Mouse (Mus musculus): ENCODE measurements around the gene Rapgef6. TPM values are rescaled to one million over a fixed set of nuclear protein-coding genes. Genes with fewer than 3 reads are reported as not detected.

Rapgef6 gene
- total RNA-seq (2021): 10 to 100 TPM; 31.8 to 33.1 TPM

GRCm38 (mm10) chr11:54522529-54523430, at the start of gene Rapgef6:
Gene Rapgef6 (plus strand): TSS chr11:54522847.
- peak; percentile 98 to 99 for DNase-seq (ENCODE audit: low spot score in 2 of 2)
- intact Hi-C loops (cut with DNase I): loop anchor here (2.0 to 10.0 kb wide), 2 partner anchors 84 to 168 kb away; partner anchors contain the start of gene Fnip1

GRCm38 (mm10) chr11:54478414-54478813, 44.2 kb upstream of the Rapgef6 start:
- intact Hi-C loops (cut with DNase I): no loop called here
- no peak for DNase-seq (ENCODE audit: low spot score in 2 of 2)

GRCm38 (mm10) chr11:54486041-54486440, 36.6 kb upstream of the Rapgef6 start:
- DNase-seq (ENCODE audit: low spot score in 2 of 2): no peak
- intact Hi-C loops (cut with DNase I): no loop called here

- intact Hi-C loops (cut with DNase I): no loop called here
- DNase-seq (ENCODE audit: low spot score in 2 of 2): no peak
Measured at GRCm38 (mm10) chr11:54491946-54492558, 30.6 kb upstream of the Rapgef6 start.

- intact Hi-C loops (cut with DNase I): no loop called here
Measured at GRCm38 (mm10) chr11:54492559-54492958, 30.1 kb upstream of the Rapgef6 start.

GRCm38 (mm10) chr11:54499838-54500237, 22.8 kb upstream of the Rapgef6 start:
- intact Hi-C loops (cut with DNase I): no loop called here

More at GRCm38 (mm10) chr11:54492559-54492958, 30.1 kb upstream of the Rapgef6 start:
- DNase-seq (ENCODE audit: low spot score in 2 of 2): peak in 1 of 2 experiments; percentile 20

GRCm38 (mm10) chr11:54502546-54503245, 20.0 kb upstream of the Rapgef6 start:
- DNase-seq (ENCODE audit: low spot score in 2 of 2): peak in 1 of 2 experiments; percentile 54
- intact Hi-C loops (cut with DNase I): no loop called here

More at GRCm38 (mm10) chr11:54499838-54500237, 22.8 kb upstream of the Rapgef6 start:
- DNase-seq (ENCODE audit: low spot score in 2 of 2): no peak

- intact Hi-C loops (cut with DNase I): no loop called here
- no peak for DNase-seq (ENCODE audit: low spot score in 2 of 2)
Measured at GRCm38 (mm10) chr11:54513584-54513983, 9.1 kb upstream of the Rapgef6 start.

GRCm38 (mm10) chr11:54521927-54522528, 619 bp upstream of the Rapgef6 start:
- intact Hi-C loops (cut with DNase I): loop anchor here (2.0 to 10.0 kb wide), 2 partner anchors 83 to 167 kb away; partner anchors contain the start of gene Fnip1
- peak in 1 of 2 experiments; percentile 9 for DNase-seq (ENCODE audit: low spot score in 2 of 2)

- intact Hi-C loops (cut with DNase I): loop anchor here (2.0 to 10.0 kb wide), 2 partner anchors 85 to 169 kb away; partner anchors contain the start of gene Fnip1
- DNase-seq (ENCODE audit: low spot score in 2 of 2): no peak
Measured at GRCm38 (mm10) chr11:54523431-54524001, 869 bp downstream of the Rapgef6 start.

GRCm38 (mm10) chr11:54528002-54528401, 5.4 kb downstream of the Rapgef6 start:
- no peak for DNase-seq (ENCODE audit: low spot score in 2 of 2)
- intact Hi-C loops (cut with DNase I): loop anchor here (10.0 kb wide), 1 partner anchor 173 kb away; no protein-coding TSS in a partner anchor

- DNase-seq (ENCODE audit: low spot score in 2 of 2): no peak
- intact Hi-C loops (cut with DNase I): loop anchor here (10.0 kb wide), 1 partner anchor 386 kb away; no protein-coding TSS in a partner anchor
Measured at GRCm38 (mm10) chr11:54530391-54530790, 7.7 kb downstream of the Rapgef6 start.

GRCm38 (mm10) chr11:54530916-54531315, 8.3 kb downstream of the Rapgef6 start:
- no peak for DNase-seq (ENCODE audit: low spot score in 2 of 2)
- intact Hi-C loops (cut with DNase I): loop anchor here (10.0 kb wide), 1 partner anchor 386 kb away; no protein-coding TSS in a partner anchor

GRCm38 (mm10) chr11:54533834-54534233, 11.2 kb downstream of the Rapgef6 start:
- DNase-seq (ENCODE audit: low spot score in 2 of 2): no peak
- intact Hi-C loops (cut with DNase I): loop anchor here (10.0 kb wide), 1 partner anchor 389 kb away; no protein-coding TSS in a partner anchor

GRCm38 (mm10) chr11:54534871-54535270, 12.2 kb downstream of the Rapgef6 start:
- DNase-seq (ENCODE audit: low spot score in 2 of 2): peak; percentile 63 to 67
- intact Hi-C loops (cut with DNase I): loop anchor here (5.0 to 10.0 kb wide), 2 partner anchors 228 to 390 kb away; no protein-coding TSS in a partner anchor

- DNase-seq (ENCODE audit: low spot score in 2 of 2): no peak
- intact Hi-C loops (cut with DNase I): loop anchor here (5.0 to 10.0 kb wide), 2 partner anchors 232 to 394 kb away; no protein-coding TSS in a partner anchor
Measured at GRCm38 (mm10) chr11:54539031-54539430, 16.4 kb downstream of the Rapgef6 start.

GRCm38 (mm10) chr11:54539486-54539885, 16.8 kb downstream of the Rapgef6 start:
- DNase-seq (ENCODE audit: low spot score in 2 of 2): no peak
- intact Hi-C loops (cut with DNase I): loop anchor here (5.0 to 10.0 kb wide), 2 partner anchors 232 to 395 kb away; no protein-coding TSS in a partner anchor

- no peak for DNase-seq (ENCODE audit: low spot score in 2 of 2)
Measured at GRCm38 (mm10) chr11:54540328-54540727, 17.7 kb downstream of the Rapgef6 start.

More at GRCm38 (mm10) chr11:54540328-54540727, 17.7 kb downstream of the Rapgef6 start:
- intact Hi-C loops (cut with DNase I): no loop called here
